8 mouse cellular contexts compared by ENCODE assay signal in the genomic region with DNA sequence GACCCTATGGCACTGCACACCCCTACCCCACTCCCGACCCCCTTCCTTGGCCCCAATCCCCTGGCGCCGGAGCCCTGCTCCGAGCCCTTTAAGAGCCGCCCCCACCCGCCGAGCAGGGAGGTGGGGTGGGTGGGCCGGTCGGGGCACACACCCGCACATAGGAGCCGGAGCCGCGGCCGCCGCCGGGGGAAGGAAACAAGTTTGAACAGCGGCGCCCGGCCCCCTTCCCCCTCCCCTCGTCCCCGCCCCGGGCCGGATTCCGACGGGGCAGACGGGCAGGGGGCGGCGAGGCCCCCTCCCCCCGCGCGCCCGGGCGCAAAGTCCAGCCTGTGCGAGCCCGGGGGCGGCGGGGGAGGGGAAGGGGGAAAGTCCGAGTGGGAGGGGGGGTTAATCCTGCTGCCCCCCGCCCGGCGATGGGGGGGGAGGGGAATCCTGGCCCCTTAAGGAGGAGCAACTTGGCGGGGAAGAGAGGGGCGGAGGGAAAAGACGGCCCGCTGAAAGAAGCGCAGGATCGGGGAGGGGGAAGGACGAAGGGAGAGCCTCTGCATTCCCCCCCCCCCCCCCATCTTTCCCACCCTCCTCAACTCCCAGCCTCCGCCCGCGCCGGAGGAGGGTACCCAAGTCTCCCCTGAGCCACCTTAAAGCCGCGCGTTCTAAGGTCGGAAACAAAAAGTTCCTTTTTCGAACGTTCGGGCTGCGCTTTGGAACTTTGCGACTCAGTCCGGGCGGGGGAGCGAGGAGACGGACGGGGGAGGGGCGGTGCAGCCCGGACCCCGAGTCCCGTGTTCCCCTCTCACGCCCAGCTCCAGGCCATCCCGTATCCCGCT. TPM values are rescaled to one million over a fixed set of nuclear protein-coding genes. Genes with fewer than 3 reads are reported as not detected.
DNase-seq lines count a peak whose midpoint lies in the region; ATAC-seq and TF ChIP-seq lines count a peak whose summit lies in the region.

No protein-coding gene starts in this region.

- peaks cover 17% of the 10 kb centered on the region; the same call in 1 of the 2 replicates for H3K4me1 ChIP-seq in cerebellum, adult 2 months (ENCODE audit: control insufficient read depth, insufficient read depth, low read length)
- peaks cover 48% of the 10 kb centered on the region for H3K4me1 ChIP-seq in hindbrain, embryonic 12.5 days

- peak overlapping the region; percentile 72 for H3K4me3 ChIP-seq in cerebellum, adult 2 months (replicated peaks; ENCODE audit: insufficient read depth, low read depth, low read length)
- H3K4me3 ChIP-seq in hindbrain, embryonic 12.5 days: peak overlapping the region; percentile 82

- H3K9me3 ChIP-seq in hindbrain, embryonic 12.5 days (replicated peaks): no peaks in the 10 kb centered on the region

- peak overlapping the region; percentile 60 for H3K27ac ChIP-seq in cerebellum, adult 2 months (ENCODE audit: insufficient read depth, low read length)
- peak overlapping the region; percentile 91 for H3K27ac ChIP-seq in hindbrain, embryonic 12.5 days

- peak overlapping the region; percentile 87 for H3K9ac ChIP-seq in hindbrain, embryonic 12.5 days

- peak; percentile 94 for DNase-seq in Muller cell, postnatal 12 days (ENCODE audit: inconsistent ontology term)
- peak; percentile 66 to 67 for DNase-seq in cerebellum, adult 2 months
- peak; percentile 57 to 61 for DNase-seq in frontal cortex, postnatal 14 days (ENCODE audit: low spot score in 2 of 2)
- peak; percentile 51 to 77 for DNase-seq in left cerebral cortex, adult 8-10 months (ENCODE audit: low spot score in 2 of 2)
- DNase-seq in right cerebral cortex, postnatal 14 days: peak; percentile 79
- DNase-seq in c-Kit-positive CD71-positive TER-119-positive erythroid progenitor cells, embryonic 14.5 days (ENCODE audit: low spot score): no peak

- ATAC-seq in hindbrain, embryonic 12.5 days (ENCODE audit: low FRiP score): peak; percentile 51
- peak; percentile 34 for ATAC-seq in megakaryocyte, adult 5-6 weeks (ENCODE audit: poor library complexity, severe bottlenecking)

- H3K27me3 ChIP-seq in cerebellum, adult 2 months (ENCODE audit: control insufficient read depth, insufficient read depth, low read length): no peaks in the 10 kb centered on the region
- H3K27me3 ChIP-seq in hindbrain, embryonic 12.5 days: no peaks in the 10 kb centered on the region

- WGBS in cerebellum, adult 2 months: under 1% methylated on average over 61 of the region's 73 CpGs
- under 1% methylated on average over 50 of the region's 73 CpGs for WGBS in hindbrain, embryonic 12.5 days

- TF ChIP-seq POLR2A in cerebellum, adult 2 months (IDR thresholded peaks at IDR 0.05; ENCODE audit: borderline replicate concordance, insufficient read depth, low read length): no peak; the same call in 1 of the 2 replicates

- H3K4me2 ChIP-seq in hindbrain, embryonic 12.5 days (replicated peaks): peak overlapping the region; percentile 98

- H3K36me3 ChIP-seq in hindbrain, embryonic 12.5 days: peaks cover 8% of the 10 kb centered on the region

- no peak for TF ChIP-seq CTCF in cerebellum, adult 2 months (IDR thresholded peaks at IDR 0.05; ENCODE audit: borderline replicate concordance, insufficient read depth, low read depth, low read length)

RNA-seq across cellular contexts. Expression of a gene that starts 1.0 kb away (rescaled TPM):
- 14.3 and 14.8 TPM in 2 replicates for polyA plus RNA-seq in cerebellum, adult 2 months (2012; rRNA removed)
- 10.4 and 13.6 TPM in 2 replicates for polyA plus RNA-seq in hindbrain, embryonic 12.5 days (2016; fragmentation: Nextera tagmentation; extraction: Ambion mirVana)
- total RNA-seq in left cerebral cortex, adult 8-10 months (2022): 10 to 100 TPM; 61.3 to 75.7 (median 69.9) TPM
- 4.9 and 6.5 TPM in 2 replicates for total RNA-seq in megakaryocyte, adult 5-6 weeks (2015)
- 2.6 and 5.3 TPM in 2 replicates for total RNA-seq in megakaryocyte, adult 5-6 weeks (2017)

RNA-seq across cellular contexts. Expression of a gene that starts 11.9 kb away (rescaled TPM):
- polyA plus RNA-seq in cerebellum, adult 2 months (2012; rRNA removed): 226 and 230 TPM in 2 replicates
- polyA plus RNA-seq in hindbrain, embryonic 12.5 days (2016; fragmentation: Nextera tagmentation; extraction: Ambion mirVana): 17.2 and 19.6 TPM in 2 replicates
- total RNA-seq in left cerebral cortex, adult 8-10 months (2022): 100 to 1,000 TPM; 214 to 232 (median 222) TPM
- total RNA-seq in megakaryocyte, adult 5-6 weeks (2015): 90.1 and 90.2 TPM in 2 replicates
- 58.7 and 60.8 TPM in 2 replicates for total RNA-seq in megakaryocyte, adult 5-6 weeks (2017)

RNA-seq across cellular contexts. Expression of a gene that starts 18.0 kb away (rescaled TPM):
- polyA plus RNA-seq in cerebellum, adult 2 months (2012; rRNA removed): 121 and 124 TPM in 2 replicates
- 41.1 and 42.4 TPM in 2 replicates for polyA plus RNA-seq in hindbrain, embryonic 12.5 days (2016; fragmentation: Nextera tagmentation; extraction: Ambion mirVana)
- total RNA-seq in left cerebral cortex, adult 8-10 months (2022): 100 to 1,000 TPM; 196 to 238 (median 227) TPM
- 166 and 174 TPM in 2 replicates for total RNA-seq in megakaryocyte, adult 5-6 weeks (2015)
- 55.5 and 84.2 TPM in 2 replicates for total RNA-seq in megakaryocyte, adult 5-6 weeks (2017)

RNA-seq across cellular contexts. Expression of a gene that starts 28.3 kb away (rescaled TPM):
- 9.2 and 10.9 TPM in 2 replicates for polyA plus RNA-seq in cerebellum, adult 2 months (2012; rRNA removed)
- polyA plus RNA-seq in hindbrain, embryonic 12.5 days (2016; fragmentation: Nextera tagmentation; extraction: Ambion mirVana): 2.3 and 2.9 TPM in 2 replicates
- 10 to 100 TPM; 12.1 to 12.9 (median 12.8) TPM for total RNA-seq in left cerebral cortex, adult 8-10 months (2022)
- total RNA-seq in megakaryocyte, adult 5-6 weeks (2015): 7.2 and 7.6 TPM in 2 replicates
- total RNA-seq in megakaryocyte, adult 5-6 weeks (2017): 5.2 and 8.3 TPM in 2 replicates

RNA-seq across cellular contexts. Expression of a gene that starts 29.1 kb away (rescaled TPM):
- polyA plus RNA-seq in cerebellum, adult 2 months (2012; rRNA removed): 29.0 and 29.6 TPM in 2 replicates
- polyA plus RNA-seq in hindbrain, embryonic 12.5 days (2016; fragmentation: Nextera tagmentation; extraction: Ambion mirVana): 11.9 and 13.9 TPM in 2 replicates
- 10 to 100 TPM; 21.2 to 24.5 (median 22.2) TPM for total RNA-seq in left cerebral cortex, adult 8-10 months (2022)
- total RNA-seq in megakaryocyte, adult 5-6 weeks (2015): 14.5 and 19.7 TPM in 2 replicates
- total RNA-seq in megakaryocyte, adult 5-6 weeks (2017): 17.8 and 18.8 TPM in 2 replicates

Comparison
In these comparisons a context has a peak if more than half of its experiments do, and no peak if none do; other contexts are left out.
1. RNA of a gene that starts 1.0 kb away (total RNA-seq): 61.3 to 75.7 TPM in left cerebral cortex, adult 8-10 months; 2.6 to 6.5 TPM in megakaryocyte, adult 5-6 weeks; every median in the first group is over 4 times any median in the second.